In the genomic region with DNA sequence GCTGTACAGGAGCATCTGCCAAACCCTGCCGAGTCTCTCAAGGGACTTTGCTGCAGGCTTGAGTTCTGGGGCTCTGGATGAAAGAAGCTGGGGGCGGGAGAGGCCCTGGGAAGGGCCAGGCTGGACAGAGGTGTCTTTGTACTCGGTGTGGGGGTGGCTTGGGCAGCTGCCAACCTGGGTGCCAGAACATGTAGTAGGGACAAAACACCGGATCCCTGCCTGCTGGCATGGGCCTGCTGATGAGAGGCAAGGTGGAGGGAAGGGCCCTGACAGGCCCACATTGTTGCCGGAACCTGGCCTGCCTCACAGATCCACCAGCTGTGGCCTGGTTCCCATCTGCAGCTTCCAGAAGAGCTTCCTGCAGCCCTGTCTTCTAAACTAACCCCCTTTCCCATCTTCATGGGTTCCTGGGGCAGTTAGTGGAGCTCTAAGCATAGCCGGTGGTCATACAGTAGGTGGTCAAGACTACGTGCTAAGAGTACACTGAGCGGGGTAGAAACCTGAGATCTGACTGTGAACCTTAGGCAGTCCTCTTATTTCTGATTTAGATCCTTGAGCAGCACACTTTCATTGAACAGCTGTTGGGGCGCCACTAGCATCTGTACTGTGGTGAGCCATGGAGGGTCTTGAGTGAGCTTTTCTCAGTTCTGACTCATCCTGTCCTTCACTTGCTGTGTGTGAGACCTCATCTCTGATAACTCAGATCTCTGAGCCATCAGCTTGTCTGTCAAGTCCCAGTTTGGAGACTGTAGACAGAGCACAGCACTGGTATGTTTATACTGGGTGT, we compare ENCODE assay signal across 8 mouse cellular contexts. TPM values are rescaled to one million over a fixed set of nuclear protein-coding genes. Genes with fewer than 3 reads are reported as not detected.
DNase-seq lines count a peak whose midpoint lies in the region.

No protein-coding gene starts in this region.

- DNase-seq in adrenal gland, adult (ENCODE audit: inconsistent age in 2 of 2, low spot score in 1 of 2), result peak; percentile 75 to 82
- DNase-seq in adrenal gland, postnatal 4 days (ENCODE audit: low spot score in 2 of 2), result no peak
- peak; percentile 31 for DNase-seq in 416B (ENCODE audit: low read depth)
- peak; percentile 84 for DNase-seq in fat pad, adult 2 months (ENCODE audit: extremely low read depth, low read depth, low spot score)
- peak; percentile 67 for DNase-seq in heart, postnatal 25 days (ENCODE audit: low spot score)
- peak; percentile 63 to 75 for DNase-seq in layer of hippocampus, postnatal 25 days (ENCODE audit: extremely low spot score in 1 of 2, low spot score in 1 of 2)
- peak; percentile 89 for DNase-seq in right cerebral cortex, adult 18-20 months
- no peak for DNase-seq in B cell, adult 2 months

- intact Hi-C loops in heart, postnatal 25 days (cut with DNase I), result no loop called here

RNA-seq across cellular contexts. Expression of a gene that starts 4.4 kb away (rescaled TPM):
- 100 to 1,000 TPM; 110 to 111 TPM for total RNA-seq in adrenal gland, postnatal 4 days (2021)
- total RNA-seq in heart, postnatal 25 days (2021), result 100 to 1,000 TPM; 140 to 143 TPM
- 100 to 1,000 TPM; 107 to 128 TPM for total RNA-seq in layer of hippocampus, postnatal 25 days (2021)

RNA-seq across cellular contexts. Expression of a gene that starts 6.6 kb away (rescaled TPM):
- total RNA-seq in adrenal gland, postnatal 4 days (2021), result under 1 TPM; 0.25 to 0.65 TPM
- total RNA-seq in heart, postnatal 25 days (2021), result under 1 TPM; 0.14 to 0.31 TPM
- total RNA-seq in layer of hippocampus, postnatal 25 days (2021), result not detected

RNA-seq across cellular contexts. Expression of a gene that starts 14.4 kb away (rescaled TPM):
- 1 to 10 TPM; 4.4 to 4.5 TPM for total RNA-seq in adrenal gland, postnatal 4 days (2021)
- under 1 TPM; 0.31 to 0.36 TPM for total RNA-seq in heart, postnatal 25 days (2021)
- total RNA-seq in layer of hippocampus, postnatal 25 days (2021), result not detected

RNA-seq across cellular contexts. Expression of a gene that starts 18.9 kb away (rescaled TPM):
- total RNA-seq in adrenal gland, postnatal 4 days (2021), result 100 to 1,000 TPM; 136 to 144 TPM
- 10 to 100 TPM; 68.1 to 75.9 TPM for total RNA-seq in heart, postnatal 25 days (2021)
- 10 to 100 TPM; 36.3 to 38.9 TPM for total RNA-seq in layer of hippocampus, postnatal 25 days (2021)

RNA-seq across cellular contexts. Expression of a gene that starts 24.4 kb away (rescaled TPM):
- total RNA-seq in adrenal gland, postnatal 4 days (2021), result 1 to 10 TPM; 3.4 to 4.3 TPM
- 1 to 10 TPM in 1 of 2 experiments, under 1 TPM in 1; 0.81 to 1.5 TPM for total RNA-seq in heart, postnatal 25 days (2021)
- total RNA-seq in layer of hippocampus, postnatal 25 days (2021), result 1 to 10 TPM; 2.7 to 4.3 TPM

Comparison
In these comparisons a context has a peak if more than half of its experiments do, and no peak if none do; other contexts are left out.
1. DNase-seq: peak in adrenal gland, adult (2 of 2), 416B (single experiment), fat pad, adult 2 months (single experiment), heart, postnatal 25 days (single experiment), layer of hippocampus, postnatal 25 days (2 of 2) and right cerebral cortex, adult 18-20 months (single experiment); none in adrenal gland, postnatal 4 days (0 of 2) and B cell, adult 2 months (0 of 2).